Mouse (Mus musculus) CH12.LX (cell line): Measurements from ENCODE around the gene Trmt10a. TPM values are rescaled to one million over a fixed set of nuclear protein-coding genes. Genes with fewer than 3 reads are reported as not detected.

Experiments
- DNase-seq: peaks from one replicate; pipeline ENCODE4 v3.0.0-alpha.2; 2013; ENCODE audit errors: extremely low read depth
- H3K27ac ChIP-seq: 2 replicates; pipeline ENCODE4 v1.5.1; 2012; ENCODE audit warnings: low read depth, mild to moderate bottlenecking, control low read depth, moderate library complexity; ENCODE audit not compliant: insufficient read depth
- H3K27me3 ChIP-seq: replicated peaks from 2 replicates; pipeline ENCODE3; 2012; ENCODE audit warnings: inconsistent platforms
- H3K36me3 ChIP-seq, 2 experiments: replicated peaks in 1 of 2; 2 replicates each; pipeline versions ENCODE3 to v1.6.1; 2012; ENCODE audit warnings: inconsistent platforms in 1 of 2, low read length in 1 of 2, mild to moderate bottlenecking in 1 of 2, mixed read lengths in 1 of 2, moderate library complexity in 1 of 2; ENCODE audit not compliant: control insufficient read depth in 1 of 2, insufficient read depth in 1 of 2
- H3K4me1 ChIP-seq, 2 experiments: 2 replicates each; pipeline ENCODE4 v1.6.1; 2012; ENCODE audit warnings: inconsistent platforms in 1 of 2, moderate library complexity in 1 of 2; ENCODE audit not compliant: insufficient read depth in 2 of 2, control insufficient read depth in 1 of 2
- H3K4me2 ChIP-seq: 2 replicates; pipeline ENCODE4 v1.6.1; 2012; ENCODE audit warnings: low read depth, mild to moderate bottlenecking, control low read depth; ENCODE audit not compliant: poor library complexity, insufficient read depth, severe bottlenecking
- H3K4me3 ChIP-seq, 3 experiments: fragments of 150-350 bp in 1 of 3; sonication (generic) in 1 of 3; replicated peaks in 1 of 3; 2 replicates each; pipeline versions ENCODE3 to v1.5.1; 2011 to 2012; ENCODE audit warnings: low read depth in 2 of 3, low read length in 2 of 3, mild to moderate bottlenecking in 2 of 3, moderate library complexity in 2 of 3, control low read depth in 1 of 3, improper control_type of control experiment in 1 of 3, inconsistent platforms in 1 of 3, mixed read lengths in 1 of 3; ENCODE audit not compliant: poor library complexity in 1 of 3
- H3K79me2 ChIP-seq: replicated peaks from 2 replicates; pipeline ENCODE4 v1.6.1; 2012; ENCODE audit warnings: mild to moderate bottlenecking, moderate library complexity; ENCODE audit not compliant: control insufficient read depth, poor library complexity, insufficient read depth, severe bottlenecking; ENCODE audit errors: extremely low read depth
- H3K9ac ChIP-seq: 2 replicates; pipeline ENCODE4 v1.6.1; 2012; ENCODE audit warnings: low read depth, mild to moderate bottlenecking, control low read depth, moderate library complexity; ENCODE audit not compliant: insufficient read depth
- H3K9me3 ChIP-seq: replicated peaks from 2 replicates; pipeline ENCODE3; 2012; ENCODE audit warnings: low read length, inconsistent platforms, mixed read lengths
- CHD1 ChIP-seq: IDR thresholded peaks from 2 replicates; pipeline ENCODE4 v1.6.1; 2012; ENCODE audit warnings: low read depth, low read length, improper control_type of control experiment, inconsistent platforms
- CHD2 ChIP-seq: IDR thresholded peaks from 2 replicates; pipeline ENCODE4 v1.6.1; 2011; ENCODE audit warnings: low read length, improper control_type of control experiment
- CTCF ChIP-seq, 2 experiments: IDR thresholded peaks in 1 of 2; conservative IDR thresholded peaks in 1 of 2; 2 replicates each; pipeline ENCODE4 v1.5.1; 2011 to 2012; ENCODE audit warnings: low read depth in 2 of 2, low read length in 2 of 2, improper control_type of control experiment in 1 of 2, inconsistent platforms in 1 of 2, mild to moderate bottlenecking in 1 of 2, moderate library complexity in 1 of 2
- HCFC1 ChIP-seq: IDR thresholded peaks from 2 replicates; pipeline ENCODE4 v1.6.1; 2012; ENCODE audit warnings: low read depth, mild to moderate bottlenecking, inconsistent platforms, low read length, improper control_type of control experiment
- IRF4 ChIP-seq: IDR thresholded peaks from 2 replicates; pipeline ENCODE4 v1.6.1; 2014; ENCODE audit warnings: low read depth, mild to moderate bottlenecking, inconsistent platforms, low read length, improper control_type of control experiment
- JUN ChIP-seq: IDR thresholded peaks from 2 replicates; pipeline ENCODE4 v1.6.1; 2011; ENCODE audit warnings: low read depth, mild to moderate bottlenecking, low read length, improper control_type of control experiment, moderate library complexity; ENCODE audit not compliant: insufficient read depth
- JUND ChIP-seq: conservative IDR thresholded peaks from 2 replicates; pipeline ENCODE4 v1.6.1; 2011; ENCODE audit warnings: low read depth, low read length, improper control_type of control experiment
- KAT2A ChIP-seq: IDR thresholded peaks from 2 replicates; pipeline ENCODE4 v1.6.1; 2012; ENCODE audit warnings: low read length, improper control_type of control experiment, inconsistent platforms; ENCODE audit not compliant: insufficient replicate concordance
- MAX ChIP-seq: IDR thresholded peaks from 2 replicates; pipeline ENCODE4 v1.6.1; 2011; ENCODE audit warnings: low read length, improper control_type of control experiment
- MYC ChIP-seq: IDR thresholded peaks from 2 replicates; pipeline ENCODE4 v1.6.1; 2011; ENCODE audit warnings: low read depth, mild to moderate bottlenecking, improper control_type of control experiment, low read length
- NRF1 ChIP-seq: IDR thresholded peaks from 2 replicates; pipeline ENCODE4 v1.6.1; 2014; ENCODE audit warnings: low read depth, mild to moderate bottlenecking, inconsistent platforms, low read length, improper control_type of control experiment, moderate library complexity
- POLR2A ChIP-seq: IDR thresholded peaks from 2 replicates; pipeline ENCODE4 v1.6.1; 2011; ENCODE audit warnings: low read depth, mild to moderate bottlenecking, improper control_type of control experiment, low read length
- POLR2AphosphoS2 ChIP-seq: IDR thresholded peaks from 2 replicates; pipeline ENCODE4 v1.6.1; 2011; ENCODE audit warnings: low read depth, low read length, improper control_type of control experiment
- RAD21 ChIP-seq: IDR thresholded peaks from 2 replicates; pipeline ENCODE4 v1.6.1; 2011; ENCODE audit warnings: low read depth, mild to moderate bottlenecking, low read length, improper control_type of control experiment, moderate library complexity
- RCOR1 ChIP-seq: conservative IDR thresholded peaks from 2 replicates; pipeline ENCODE4 v1.6.1; 2012; ENCODE audit warnings: low read depth, mild to moderate bottlenecking, inconsistent platforms, low read length, improper control_type of control experiment
- SIN3A ChIP-seq: IDR thresholded peaks from 2 replicates; pipeline ENCODE4 v1.6.1; 2012; ENCODE audit warnings: low read length, improper control_type of control experiment, inconsistent platforms
- SMC3 ChIP-seq: IDR thresholded peaks from 2 replicates; pipeline ENCODE4 v1.6.1; 2011; ENCODE audit warnings: low read depth, low read length, improper control_type of control experiment
- UBTF ChIP-seq: IDR thresholded peaks from 2 replicates; pipeline ENCODE4 v1.6.1; 2012; ENCODE audit warnings: low read depth, mild to moderate bottlenecking, inconsistent platforms, low read length, improper control_type of control experiment, moderate library complexity
- USF1 ChIP-seq: IDR thresholded peaks from 2 replicates; pipeline ENCODE4 v1.6.1; 2014; ENCODE audit warnings: low read depth, mild to moderate bottlenecking, inconsistent platforms, low read length, improper control_type of control experiment
- USF2 ChIP-seq: conservative IDR thresholded peaks from 2 replicates; pipeline ENCODE4 v1.6.1; 2011; ENCODE audit warnings: low read depth, low read length, improper control_type of control experiment
- ZKSCAN1 ChIP-seq: IDR thresholded peaks from 2 replicates; pipeline ENCODE4 v1.6.1; 2012; ENCODE audit warnings: low read depth, inconsistent platforms, low read length, improper control_type of control experiment, borderline replicate concordance
- ZNF384 ChIP-seq: IDR thresholded peaks from 2 replicates; pipeline ENCODE4 v1.6.1; 2012; ENCODE audit warnings: low read depth, low read length, improper control_type of control experiment, inconsistent platforms
- dilution Hi-C: fragments of 300-500 bp; cut with MboI; formaldehyde crosslinking; loops from 2 replicates; pipeline ENCODE4 v1.14.3; 2020; ENCODE audit warnings: low sequenced_read_pairs; ENCODE audit not compliant: extremely low pct_unique_long_range_greater_than_20kb, extremely low pct_ligation_motif_present
- in situ Hi-C: fragments of 300-500 bp; cut with MboI; formaldehyde crosslinking; loops from 3 replicates; pipeline ENCODE4 v1.14.3; 2019; ENCODE audit warnings: low sequenced_read_pairs, low pct_ligation_motif_present, low pct_unique_long_range_greater_than_20kb, mixed read lengths
- polyA plus RNA-seq: library from polyadenylated mRNA; unstranded; fragments of >175 nt; gene quantifications from 2 replicates; pipeline ENCODE4 v1.2.1, GENCODE M21; 2012; ENCODE audit warnings: low read depth; ENCODE audit not compliant: insufficient read length
- total RNA-seq, 2 experiments: library from RNA; depleted of rRNA; stranded (reverse); fragments of 300-350 nt in 1 of 2; fragments of >200 nt in 1 of 2; gene quantifications; 2 replicates each; pipeline ENCODE4 v1.2.3; 2012 to 2014

Gene Trmt10a
- total and polyA plus RNA-seq, 3 experiments = 31.6 to 65.7 (median 38.0) TPM

- DNase-seq = no peak
- TF ChIP-seq NRF1 (no peak), MYC (no peak), JUN (no peak)
- no peaks in the 10 kb centered on the region for H3K79me2 ChIP-seq
- no peaks in the 10 kb centered on the region for H3K27me3 ChIP-seq
- in situ Hi-C loops (loop anchor here (5.0 kb wide), 1 partner anchor 66 kb away; the partner anchor contains the start of genes 1110002E22Rik and Gm5105), dilution Hi-C loops (loop anchor here (25.0 kb wide), 1 partner anchor 346 kb away; no protein-coding TSS in a partner anchor)
- no peak overlapping the region for H3K4me3 ChIP-seq
- peaks cover 4% of the 10 kb centered on the region for H3K9me3 ChIP-seq
- peaks cover 0 to 7% of the 10 kb centered on the region in 2 experiments for H3K36me3 ChIP-seq
- H3K4me1 ChIP-seq = peaks cover 2 to 9% of the 10 kb centered on the region in 2 experiments; a peak in 1 of 4 replicates
- H3K9ac ChIP-seq = no peak overlapping the region
- no peak overlapping the region for H3K4me2 ChIP-seq
- no peak overlapping the region for H3K27ac ChIP-seq
These were observed 9.8 kb upstream of the Trmt10a start for GRCm38 (mm10) chr3:138133463-138133862.

- Histone ChIP-seq H3K27me3 (no peaks in the 10 kb centered on the region), H3K9me3 (peaks cover 4% of the 10 kb centered on the region), H3K27ac (no peak overlapping the region), H3K36me3 (peaks cover 0 to 9% of the 10 kb centered on the region in 2 experiments), H3K4me3 (no peak overlapping the region), H3K9ac (no peak overlapping the region), H3K79me2 (no peaks in the 10 kb centered on the region), H3K4me2 (no peak overlapping the region), H3K4me1 (peaks cover 4 to 6% of the 10 kb centered on the region in 2 experiments; a peak in 2 of 4 replicates)
- dilution Hi-C loops (loop anchor here (25.0 kb wide), 1 partner anchor 347 kb away; no protein-coding TSS in a partner anchor), in situ Hi-C loops (loop anchor here (5.0 kb wide), 1 partner anchor 67 kb away; the partner anchor contains the start of genes 1110002E22Rik and Gm5105)
- TF ChIP-seq SMC3 = no peak
- TF ChIP-seq KAT2A = no peak
- no peak for TF ChIP-seq MYC
- no peak for TF ChIP-seq RAD21
- TF ChIP-seq ZNF384 = no peak
- TF ChIP-seq USF2 = no peak
- TF ChIP-seq JUND = no peak
- no peak for TF ChIP-seq UBTF
- TF ChIP-seq IRF4 = no peak
- TF ChIP-seq CHD2 = no peak
- TF ChIP-seq HCFC1 = no peak
- TF ChIP-seq MAX = no peak
- no peak for TF ChIP-seq USF1
- TF ChIP-seq CHD1 = no peak
- TF ChIP-seq SIN3A = no peak
- TF ChIP-seq POLR2A = no peak
- TF ChIP-seq CTCF (conservative IDR thresholded peaks at IDR 0.05 in 1 of 2, IDR thresholded peaks at IDR 0.05 in 1 of 2; ENCODE audit: low read depth in 2 of 2, low read length in 2 of 2) = no peak
- TF ChIP-seq ZKSCAN1 = no peak
- no peak for TF ChIP-seq POLR2AphosphoS2
- no peak for TF ChIP-seq RCOR1
- DNase-seq = no peak
These were observed 9.3 kb upstream of the Trmt10a start for GRCm38 (mm10) chr3:138133916-138134315.
